Mouse (Mus musculus) central nervous system, embryonic 18 days (tissue): Measurements from ENCODE around the gene Rock2. TPM values are rescaled to one million over a fixed set of nuclear protein-coding genes. Genes with fewer than 3 reads are reported as not detected.

Source experiments
- polyA plus RNA-seq: library from polyadenylated mRNA; depleted of rRNA; stranded (reverse); fragments of >200 nt; gene quantifications from 2 replicates; pipeline ENCODE4 v1.2.3, GENCODE M21; 2012; rRNA removed

Rock2 gene
- polyA plus RNA-seq = 18.9 and 20.3 TPM in 2 replicates

DNA sequence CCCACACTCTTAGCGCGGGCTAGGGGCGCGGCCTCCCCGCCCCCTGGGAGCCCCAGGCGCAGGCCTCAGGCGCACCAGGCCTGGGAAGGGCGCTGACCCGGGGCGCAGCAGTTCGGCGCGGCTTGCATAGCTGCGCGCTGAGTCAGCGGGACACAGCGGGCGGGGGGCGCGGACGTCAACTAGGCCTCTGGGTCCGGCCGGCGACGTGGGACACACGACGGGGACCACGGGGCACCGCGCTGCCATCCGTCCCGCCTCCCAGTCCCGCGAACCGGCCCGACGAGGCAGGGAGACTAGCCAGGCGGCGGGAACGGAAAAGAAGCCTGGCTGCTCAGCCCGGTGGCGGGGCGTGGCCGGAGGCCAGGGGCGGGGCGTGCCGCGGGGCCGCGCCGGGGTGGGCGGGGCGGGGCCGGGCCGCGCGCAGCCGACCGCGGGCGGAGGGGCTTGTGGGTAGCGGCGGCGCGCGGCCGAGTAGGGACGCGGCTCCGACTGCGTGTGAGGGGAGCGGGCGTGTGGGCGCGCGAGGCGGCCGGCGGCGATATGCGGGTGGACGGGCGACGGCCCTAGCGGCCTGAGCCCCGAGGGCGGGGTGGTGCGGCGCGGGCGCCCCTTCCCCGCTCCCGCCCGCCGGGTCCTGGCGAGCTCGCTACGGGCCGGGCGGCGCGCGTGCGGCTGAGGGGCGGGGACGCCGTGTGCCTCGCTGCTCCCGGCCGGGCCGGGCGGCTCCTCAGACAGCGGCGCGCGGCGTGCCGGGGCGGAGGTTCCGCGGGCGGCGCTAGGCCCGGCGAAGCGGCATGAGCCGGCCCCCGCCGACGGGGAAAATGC, at the start of gene Rock2:
Gene Rock2 (plus strand): TSS at position 500 of the 825 bp plus-strand sequence.

DNA sequence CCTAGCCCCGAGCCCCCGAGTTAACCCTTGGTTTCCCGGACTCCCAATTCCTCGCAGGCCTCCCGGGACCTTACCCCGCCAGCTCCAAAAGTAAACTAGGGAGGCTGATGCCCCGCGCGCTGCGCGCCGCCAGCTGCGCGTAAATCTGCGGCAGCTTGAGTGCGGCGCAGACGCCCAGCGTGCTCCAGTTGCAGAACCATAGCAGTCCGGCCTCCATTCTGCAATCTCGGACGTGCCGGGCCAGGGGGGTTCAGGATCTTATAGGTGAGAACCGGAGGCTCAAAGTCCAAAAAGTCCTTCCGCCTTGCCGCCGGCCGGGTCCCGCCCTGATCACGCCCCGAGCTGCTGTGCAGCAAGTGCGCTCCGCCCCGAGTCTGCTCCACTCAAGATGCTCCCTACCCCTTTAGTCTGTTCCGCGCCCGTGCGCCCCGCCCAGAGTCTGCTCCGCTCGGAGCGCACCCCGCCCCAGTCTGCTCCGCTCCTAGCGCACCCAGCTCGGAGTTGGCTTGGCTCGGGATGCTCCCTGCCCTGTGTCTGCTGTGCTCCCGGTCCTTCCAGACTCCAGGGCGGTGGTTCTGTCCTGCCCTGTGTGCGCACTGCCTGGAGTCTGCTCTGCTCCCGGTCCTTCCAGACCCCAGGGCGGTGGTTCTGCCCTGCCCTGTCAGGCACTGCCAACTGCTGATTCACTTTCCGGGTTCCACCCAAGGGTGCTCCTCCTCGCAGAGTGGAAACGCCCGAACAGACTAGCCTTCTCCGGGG, 105.2 kb downstream of the Rock2 start, which contains the start of gene Pqlc3:
Gene Pqlc3 (minus strand): TSS at position 670 of the 759 bp plus-strand sequence.

DNA sequence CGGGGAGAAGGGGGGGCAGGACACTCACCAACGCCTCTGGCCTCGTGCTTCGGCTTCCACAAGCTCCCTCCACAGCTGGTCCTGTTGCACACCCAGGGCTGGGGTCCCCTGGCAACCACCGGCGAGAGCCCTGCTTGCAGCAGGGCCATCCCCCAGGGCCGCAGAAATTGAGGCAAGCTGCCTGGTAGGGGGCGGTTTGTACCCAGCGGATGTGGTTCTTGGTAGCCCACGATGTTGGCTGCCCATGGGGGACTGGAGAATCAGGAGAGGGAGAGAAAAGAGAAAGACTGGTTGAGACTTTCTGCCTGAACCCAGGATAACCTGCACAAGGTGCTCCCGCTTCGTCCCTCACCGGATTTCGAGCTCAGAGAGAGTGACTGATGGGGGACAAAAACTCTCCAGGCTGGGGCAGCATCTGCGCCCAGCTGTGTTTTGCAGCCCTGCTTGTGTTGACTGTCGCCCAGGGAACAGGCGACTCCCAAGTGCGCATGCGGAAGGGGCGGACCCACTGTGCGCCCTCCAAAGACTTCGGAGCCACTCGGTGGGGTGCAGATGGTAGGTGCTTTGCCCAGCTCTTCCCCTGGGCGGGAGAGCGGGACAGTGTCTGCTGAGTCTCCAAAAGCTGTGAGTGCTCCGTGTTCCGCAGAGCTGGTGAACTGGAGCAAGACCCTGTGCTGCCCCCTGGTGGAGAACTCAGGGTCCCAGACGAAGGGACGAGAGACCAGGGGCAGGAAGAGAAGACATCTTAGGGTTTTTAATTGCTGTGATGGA, 116.6 kb downstream of the Rock2 start, which contains the start of gene 2410004P03Rik:
Gene 2410004P03Rik (minus strand): TSS at position 628 of the 771 bp plus-strand sequence.

Other genes with a start within 250 kb of the Rock2 start
- gene Ntsr2, start 241.5 kb upstream of the Rock2 start, polyA plus RNA-seq = 10.6 and 11.7 TPM in 2 replicates
- gene Greb1, start 94.0 kb upstream of the Rock2 start, polyA plus RNA-seq = 0.84 and 0.94 TPM in 2 replicates
- 29.1 and 34.3 TPM in 2 replicates for gene E2f6, start 83.9 kb upstream of the Rock2 start, polyA plus RNA-seq
- 0.88 and 1.2 TPM in 2 replicates for gene Pqlc3, start 105.5 kb downstream of the Rock2 start, polyA plus RNA-seq
- 2.8 and 2.9 TPM in 2 replicates for gene 2410004P03Rik, start 116.8 kb downstream of the Rock2 start, polyA plus RNA-seq